Mouse (Mus musculus) left cerebral cortex, postnatal 25 days (tissue): Measurements from ENCODE around the gene Gif. TPM values are rescaled to one million over a fixed set of nuclear protein-coding genes. Genes with fewer than 3 reads are reported as not detected.

Source experiments
- DNase-seq, 2 experiments: peaks; one replicate each; pipeline ENCODE4 v3.0.0; 2022; ENCODE audit warnings: low spot score in 2 of 2, mixed read lengths in 1 of 2
- intact Hi-C: fragments of 180-260 bp; cut with DNase I; formaldehyde crosslinking; loops from one replicate; pipeline ENCODE4 v1.15.1; 2025
- total RNA-seq, 2 experiments: library from RNA; stranded (reverse); gene quantifications; 2 replicates each; pipeline ENCODE4 v1.2.3; 2021

Gif gene
- total RNA-seq, 2 experiments from 2014 or later: not detected

- intact Hi-C loops: no loop called here
- DNase-seq: no peak
Observed at GRCm38 (mm10) chr19:11791825-11792224, 44.5 kb downstream of the Gif start.

DNA sequence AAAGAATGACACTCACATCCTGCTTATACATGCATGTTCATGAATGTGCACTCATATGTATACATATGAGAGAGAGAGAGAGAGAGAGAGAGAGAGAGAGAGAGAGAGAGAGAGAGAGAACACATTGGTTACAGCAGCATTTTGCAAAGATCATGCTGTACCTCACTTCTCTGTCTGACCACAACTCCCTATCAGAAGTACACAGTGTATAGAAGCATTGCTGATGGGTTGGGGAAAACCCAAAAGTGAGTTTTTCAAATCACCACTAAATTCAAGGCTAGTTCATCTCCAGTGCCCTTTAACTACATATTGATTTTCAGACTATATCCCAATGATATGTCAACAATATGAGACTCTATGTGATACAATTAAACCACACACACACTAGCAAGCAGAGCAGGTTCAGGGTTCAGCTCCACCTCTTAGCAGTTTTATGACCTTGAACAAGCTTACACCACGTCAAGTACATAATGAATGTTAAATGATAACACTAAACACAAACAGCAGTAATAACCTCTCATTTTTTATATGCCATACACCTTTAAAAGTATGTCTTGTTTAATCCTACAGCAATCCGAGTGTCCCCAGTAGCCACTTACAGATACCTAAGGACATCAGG is 46.5 kb downstream of the Gif start:
- intact Hi-C loops: no loop called here
- no peak for DNase-seq

GRCm38 (mm10) chr19:11794447-11794846 is 47.1 kb downstream of the Gif start:
- intact Hi-C loops: no loop called here
- DNase-seq: no peak

DNA sequence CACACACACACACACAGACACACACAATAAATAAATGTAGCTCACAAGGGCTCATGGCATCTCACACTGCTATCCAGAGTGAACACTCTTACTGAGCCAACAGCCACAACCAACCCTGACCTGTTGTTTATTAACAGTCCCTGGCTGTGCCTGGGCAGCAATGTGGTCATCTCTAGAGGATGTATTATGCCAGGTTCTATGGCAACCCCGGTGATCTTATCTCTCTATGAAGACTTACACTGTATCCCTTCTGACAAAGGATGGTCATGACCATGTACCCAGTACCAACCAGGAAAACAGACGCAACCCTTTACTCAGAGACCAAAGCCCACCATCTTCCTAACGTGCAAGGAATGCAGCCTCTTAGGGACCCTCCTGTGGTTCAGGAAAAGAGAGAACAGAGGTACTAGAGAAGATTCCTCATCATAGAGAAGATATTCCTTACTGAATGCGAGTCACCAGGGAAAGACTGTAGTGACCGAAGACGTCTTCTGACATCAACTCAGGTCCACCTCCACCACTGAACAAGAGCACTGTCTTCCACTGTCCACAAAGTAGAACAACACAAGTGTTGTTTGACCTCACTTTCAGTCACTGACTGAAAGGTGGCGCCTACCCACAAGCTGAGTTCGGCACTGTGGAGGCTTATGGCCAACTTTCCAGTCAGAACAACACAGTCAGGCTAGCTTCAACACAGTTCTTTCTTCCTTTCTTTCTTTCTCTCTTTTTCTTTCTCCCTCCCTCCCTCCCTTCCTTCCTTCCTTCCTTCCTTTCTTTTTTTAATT is 53.4 kb downstream of the Gif start:
- intact Hi-C loops: no loop called here
- DNase-seq: no peak

DNA sequence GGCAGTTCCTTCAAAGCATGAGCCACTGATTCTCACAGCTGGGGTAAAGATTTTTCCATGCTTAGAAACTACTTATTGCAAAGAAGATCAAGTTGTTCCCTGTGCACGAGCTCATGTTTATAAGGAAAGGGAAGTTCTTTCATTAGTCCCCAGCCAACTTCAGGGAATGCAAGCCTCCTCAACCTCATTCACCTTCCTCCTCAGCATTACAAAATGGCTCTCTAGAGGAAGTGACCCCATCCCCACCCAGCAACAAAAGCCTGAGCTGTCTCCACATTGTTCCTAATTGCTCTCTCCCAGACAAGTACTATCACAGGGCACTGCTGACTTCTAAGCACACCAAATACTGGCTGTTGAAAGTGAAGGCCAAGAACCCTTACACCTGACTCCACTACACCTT is 57.1 kb downstream of the Gif start:
- DNase-seq: no peak
- intact Hi-C loops: no loop called here

DNA sequence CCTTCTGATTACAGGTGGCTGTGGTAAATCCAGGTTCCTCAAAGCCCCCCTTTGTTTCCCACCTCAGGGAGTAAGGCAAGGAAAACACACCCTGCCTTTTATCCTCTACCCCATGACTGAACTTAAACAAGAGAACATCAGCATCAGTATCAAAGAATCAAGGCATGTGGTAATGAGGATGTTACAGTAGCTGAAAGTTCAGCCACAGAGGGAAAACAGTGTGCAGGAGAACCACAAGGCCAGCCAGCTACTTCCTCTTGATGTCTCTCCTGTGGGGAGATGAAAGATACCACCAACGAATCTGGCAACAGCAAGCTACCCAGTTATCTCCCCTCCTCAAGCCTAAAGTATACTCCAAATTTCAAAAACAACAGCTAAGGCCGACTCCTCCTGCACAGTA is 59.9 kb downstream of the Gif start:
- intact Hi-C loops: no loop called here
- no peak for DNase-seq

DNA sequence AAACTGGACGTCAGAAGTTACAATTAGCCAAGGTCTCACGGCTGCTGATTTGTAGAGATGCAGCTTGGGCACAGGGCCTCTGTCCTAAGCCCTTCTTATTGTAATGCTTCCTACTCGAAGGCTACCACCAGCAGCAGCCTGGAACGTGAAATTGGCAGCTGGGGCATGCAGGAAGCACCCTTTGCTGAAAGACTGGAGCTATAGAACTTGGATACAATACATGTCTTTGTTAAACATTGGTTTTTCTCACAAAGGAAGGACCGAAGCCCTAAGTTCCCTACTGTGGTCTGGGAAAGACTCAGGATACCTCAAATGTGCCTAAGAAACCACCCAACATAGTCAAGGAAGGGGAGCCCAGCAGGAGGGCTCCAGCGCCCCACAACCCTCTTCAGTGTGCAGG is 60.5 kb downstream of the Gif start:
- intact Hi-C loops: no loop called here
- DNase-seq: no peak

DNA sequence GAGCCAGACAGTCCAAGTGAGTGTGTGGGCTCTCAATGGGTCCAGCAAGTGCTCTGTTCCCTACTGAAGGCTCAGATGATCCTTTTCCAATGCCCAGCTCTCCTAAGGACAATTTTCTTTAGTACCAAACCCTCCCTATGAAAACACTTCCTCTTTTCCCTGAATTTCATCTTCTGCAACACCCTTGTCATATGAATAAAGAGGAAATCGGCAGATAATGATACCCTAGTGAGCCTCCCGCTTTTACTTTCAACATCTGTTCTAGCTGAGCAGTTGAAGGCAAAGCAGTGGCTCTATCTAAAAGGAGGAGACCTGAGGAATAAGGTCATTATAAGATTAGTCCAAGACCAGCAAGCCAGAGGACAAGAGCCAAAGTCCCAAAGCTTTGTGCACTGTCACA is 61.1 kb downstream of the Gif start:
- intact Hi-C loops: no loop called here
- DNase-seq: no peak

DNA sequence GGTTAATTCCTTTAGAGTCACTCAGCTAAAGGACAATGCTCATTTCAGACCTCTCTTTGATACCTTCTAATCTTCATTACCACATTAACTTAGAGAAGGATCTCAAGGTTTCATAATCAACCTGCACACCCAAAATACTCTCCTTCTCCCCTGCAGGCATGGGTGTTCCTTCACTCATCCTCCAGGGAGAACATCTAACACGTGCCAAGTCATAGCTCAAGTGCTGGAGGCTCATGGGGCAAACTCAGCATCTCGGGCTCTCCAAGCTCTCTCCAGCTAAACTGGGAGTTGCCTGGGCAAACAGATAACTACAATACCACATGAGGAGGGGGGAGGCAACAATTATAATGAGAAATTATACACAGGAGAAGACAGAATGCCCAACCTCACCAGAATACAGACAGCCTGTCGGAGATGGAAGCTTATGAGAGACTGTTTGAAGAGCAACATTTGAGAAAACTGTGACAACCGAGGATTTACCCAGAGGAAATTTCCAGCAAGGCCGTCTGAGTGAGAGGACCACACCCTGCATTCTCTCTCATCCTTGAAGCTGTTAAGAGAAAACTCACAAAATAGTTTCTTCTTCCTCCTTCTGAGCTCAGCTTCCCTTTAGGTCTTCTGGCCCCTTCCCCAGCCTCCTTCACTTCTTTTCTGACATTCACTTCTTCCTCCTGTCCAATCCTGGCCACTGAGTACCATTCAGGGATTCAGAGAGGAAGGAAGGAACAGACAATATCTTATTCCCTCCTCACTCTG is 62.8 kb downstream of the Gif start:
- DNase-seq: no peak
- intact Hi-C loops: no loop called here

DNA sequence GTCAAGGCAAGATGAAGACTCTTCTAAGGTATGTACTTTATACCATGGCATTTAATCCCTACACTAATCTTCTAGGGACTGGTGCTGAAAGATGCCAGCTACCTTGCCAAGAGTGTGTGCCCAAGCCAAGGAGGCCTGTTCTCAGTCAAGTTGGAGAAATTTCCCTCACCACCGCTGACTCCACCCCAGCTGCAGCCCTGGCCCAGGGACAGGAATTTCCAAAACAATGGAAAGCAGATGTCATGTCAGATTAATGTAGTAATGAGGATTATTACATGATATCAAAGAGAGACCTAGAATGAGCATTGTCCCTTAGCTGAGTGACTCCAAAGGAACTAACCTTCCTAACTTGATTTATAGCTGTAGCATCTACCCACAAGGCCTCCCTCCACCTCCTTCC is 63.5 kb downstream of the Gif start:
- no peak for DNase-seq
- intact Hi-C loops: no loop called here

- intact Hi-C loops: no loop called here
- DNase-seq: no peak
Observed at GRCm38 (mm10) chr19:11811688-11812365, 64.5 kb downstream of the Gif start.

Other genes starting within 250 kb of the Gif start
- 1 to 10 TPM in 1 of 2 experiments, under 1 TPM in 1; 0.96 to 2.0 TPM for gene Ms4a6b, start 231.0 kb upstream of the Gif start, total RNA-seq
- gene Ms4a4d, start 210.8 kb upstream of the Gif start, total RNA-seq: not detected
- gene Ms4a6d, start 142.7 kb upstream of the Gif start, total RNA-seq: 1 to 10 TPM; 1.2 to 1.8 TPM
- not detected for gene Ms4a2, start 123.8 kb upstream of the Gif start, total RNA-seq
- gene Ms4a3, start 106.7 kb upstream of the Gif start, total RNA-seq: not detected
- gene Oosp2, start 87.0 kb upstream of the Gif start, total RNA-seq: not detected
- gene Oosp1, start 56.4 kb upstream of the Gif start, total RNA-seq: not detected
- not detected for gene Oosp3, start 50.5 kb upstream of the Gif start, total RNA-seq
- gene Mrpl16, start 22.8 kb downstream of the Gif start, total RNA-seq: 10 to 100 TPM; 38.4 to 39.8 TPM
- 10 to 100 TPM; 20.9 to 21.6 TPM for gene Stx3, start 71.8 kb downstream of the Gif start, total RNA-seq
- not detected for gene Olfr1417, start 91.7 kb downstream of the Gif start, total RNA-seq
- gene Olfr1418, start 113.5 kb downstream of the Gif start, total RNA-seq: not detected
- gene Olfr1419, start 127.6 kb downstream of the Gif start, total RNA-seq: not detected
- not detected for gene Olfr1420, start 139.0 kb downstream of the Gif start, total RNA-seq
- gene Patl1, start 164.8 kb downstream of the Gif start, total RNA-seq: 10 to 100 TPM; 18.7 to 21.0 TPM
- 10 to 100 TPM; 55.3 to 58.9 TPM for gene Osbp, start 218.4 kb downstream of the Gif start, total RNA-seq